Mouse (Mus musculus): ENCODE data around the gene Izumo2. TPM values are rescaled to one million over a fixed set of nuclear protein-coding genes. Genes with fewer than 3 reads are reported as not detected.

The Izumo2 gene
- not detected in 2 replicates for total RNA-seq (2014; fragmentation: Nextera tagmentation)
- not detected in 2 replicates for total RNA-seq (2017)

DNA sequence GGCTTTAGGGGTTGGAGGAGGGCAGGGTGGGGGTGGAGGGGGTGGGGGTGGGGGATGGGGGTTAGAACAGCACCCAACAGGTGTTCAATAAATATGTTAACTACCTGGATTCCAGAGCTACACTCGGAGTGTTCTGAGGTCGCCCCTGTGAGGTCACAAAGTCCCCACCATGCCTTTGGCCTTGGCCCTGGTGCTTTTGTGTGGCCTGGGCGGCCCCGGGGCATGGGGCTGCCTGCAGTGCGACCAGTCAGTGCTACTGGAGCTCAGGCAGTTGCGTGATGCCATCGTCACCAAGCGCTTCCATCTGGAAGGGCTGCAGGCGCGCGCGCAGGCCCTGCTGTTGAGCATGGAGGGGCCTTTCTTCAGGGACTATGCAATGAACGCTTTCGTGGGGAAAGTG is at the start of gene Izumo2:
Izumo2 (plus strand) TSS at position 169 of the 400 bp plus-strand sequence.
- no peak for ATAC-seq (replicated peaks; ENCODE audit: poor library complexity, severe bottlenecking)

DNA sequence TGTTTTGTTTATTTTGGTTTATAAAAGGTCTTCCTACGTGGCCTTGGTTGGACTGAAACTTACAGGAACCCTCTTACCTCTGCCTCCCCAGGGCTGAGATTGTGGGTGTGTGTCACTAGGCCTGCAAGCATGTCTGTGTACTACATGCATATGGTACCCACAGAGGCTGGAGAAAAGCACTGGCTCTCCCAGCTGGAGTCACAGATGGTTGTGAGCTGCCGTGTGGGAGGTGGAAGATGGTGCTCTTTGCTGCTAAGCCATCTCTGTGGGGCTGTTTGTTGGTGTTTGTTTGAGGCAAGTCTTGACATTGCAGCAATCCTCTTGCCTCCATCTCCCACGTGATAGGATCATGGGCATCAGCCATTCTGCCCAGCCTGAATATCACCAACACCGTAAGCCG is 47.3 kb upstream of the Izumo2 start:
- no peak for ATAC-seq (replicated peaks; ENCODE audit: poor library complexity, severe bottlenecking)

DNA sequence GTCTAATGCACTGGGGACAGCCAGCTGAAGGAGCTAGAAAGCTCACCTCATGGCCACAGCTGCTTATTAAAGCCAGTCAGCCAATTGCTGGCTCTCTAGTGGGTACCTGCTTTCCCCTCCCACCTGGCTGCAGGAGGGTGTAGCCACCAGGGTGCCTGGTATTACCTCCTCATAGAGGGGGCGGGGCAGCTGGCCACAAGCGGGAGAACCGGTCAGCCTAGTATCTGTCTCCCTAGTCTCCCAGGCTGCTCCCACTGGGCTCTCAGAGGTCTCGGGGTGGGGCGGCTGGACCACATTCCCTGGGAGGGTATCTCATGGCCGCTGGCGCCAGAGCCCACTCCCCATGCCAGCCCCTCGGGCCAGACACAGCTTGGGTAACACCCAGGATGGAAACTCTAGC is 46.4 kb upstream of the Izumo2 start:
- no peak for ATAC-seq (replicated peaks; ENCODE audit: poor library complexity, severe bottlenecking)

DNA sequence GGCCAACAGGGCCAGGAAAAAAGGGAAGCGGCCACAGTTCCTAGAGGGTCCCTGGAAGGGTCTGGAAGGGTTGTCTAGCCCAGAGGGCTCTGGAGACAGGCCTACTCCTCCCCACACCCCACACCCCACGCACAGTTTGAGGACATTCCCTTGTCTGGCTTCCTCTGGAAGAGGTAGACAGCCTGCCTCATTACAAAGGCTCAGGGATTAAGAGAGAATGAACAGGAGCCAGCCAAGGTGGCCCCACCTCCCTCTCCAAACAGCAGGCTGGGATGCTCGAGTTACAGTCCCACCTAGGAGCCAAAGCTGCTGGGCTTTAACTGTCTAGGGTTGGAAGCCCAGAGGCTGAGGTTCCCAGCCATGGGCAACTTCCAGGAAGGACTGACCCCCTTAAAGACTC is 46.0 kb upstream of the Izumo2 start:
- ATAC-seq (replicated peaks; ENCODE audit: poor library complexity, severe bottlenecking) = no peak

DNA sequence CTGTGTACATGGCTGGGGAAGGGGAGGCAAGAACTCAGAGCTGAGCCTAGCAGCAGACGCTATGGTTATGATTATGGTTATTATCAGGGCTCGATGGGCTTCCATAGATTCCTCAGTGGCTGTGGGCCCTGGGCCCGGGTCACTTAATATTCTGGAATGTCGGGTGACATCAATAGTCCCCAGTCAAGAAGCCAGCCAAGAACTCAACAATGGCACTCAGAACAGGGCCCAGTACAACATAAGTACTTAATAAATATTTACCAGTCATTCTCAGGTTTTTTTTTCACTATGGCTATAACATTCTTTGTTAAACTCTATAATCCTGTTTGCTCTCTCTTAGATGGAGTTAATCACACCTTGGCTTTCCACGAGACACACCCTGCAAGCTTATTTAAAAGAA is 45.0 kb upstream of the Izumo2 start:
- ATAC-seq (replicated peaks; ENCODE audit: poor library complexity, severe bottlenecking) = no peak

DNA sequence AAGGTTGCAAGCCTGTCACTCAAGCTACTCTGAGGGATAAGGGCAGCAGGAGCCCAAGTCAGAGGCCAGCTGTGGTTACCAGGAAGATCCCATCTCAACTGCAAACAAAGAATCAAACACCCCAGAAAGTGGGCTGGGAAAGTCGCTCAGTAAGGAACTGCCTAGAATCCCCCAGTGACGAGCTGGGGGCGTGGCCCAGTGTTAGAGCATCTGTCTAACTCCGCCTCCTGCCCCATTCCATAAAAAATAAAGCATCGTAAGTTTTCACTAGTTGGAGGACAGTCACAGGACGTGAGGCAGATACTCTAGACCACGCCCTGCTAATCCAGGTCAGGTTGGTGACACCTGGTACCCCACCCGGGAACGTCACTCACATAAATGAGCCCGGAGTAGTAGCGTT is 43.8 kb upstream of the Izumo2 start:
- no peak for ATAC-seq (replicated peaks; ENCODE audit: poor library complexity, severe bottlenecking)

DNA sequence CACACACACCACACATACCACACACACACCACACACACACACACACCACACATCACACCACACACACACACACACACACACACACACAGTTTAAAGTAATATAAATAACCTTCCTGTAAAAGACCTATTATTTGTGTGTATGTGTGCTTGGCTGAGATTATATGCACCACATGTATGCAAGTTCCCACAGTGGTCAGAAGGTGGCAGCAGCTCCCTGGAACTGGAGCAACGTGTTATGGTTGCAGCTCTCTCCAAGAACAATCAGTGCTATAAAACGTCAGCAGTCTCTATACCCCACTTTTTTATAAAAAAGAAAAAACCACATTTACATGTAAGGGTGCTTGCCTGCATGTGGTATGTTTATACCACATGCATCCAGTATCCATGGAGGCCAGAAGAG is 42.1 kb upstream of the Izumo2 start:
- no peak for ATAC-seq (replicated peaks; ENCODE audit: poor library complexity, severe bottlenecking)

DNA sequence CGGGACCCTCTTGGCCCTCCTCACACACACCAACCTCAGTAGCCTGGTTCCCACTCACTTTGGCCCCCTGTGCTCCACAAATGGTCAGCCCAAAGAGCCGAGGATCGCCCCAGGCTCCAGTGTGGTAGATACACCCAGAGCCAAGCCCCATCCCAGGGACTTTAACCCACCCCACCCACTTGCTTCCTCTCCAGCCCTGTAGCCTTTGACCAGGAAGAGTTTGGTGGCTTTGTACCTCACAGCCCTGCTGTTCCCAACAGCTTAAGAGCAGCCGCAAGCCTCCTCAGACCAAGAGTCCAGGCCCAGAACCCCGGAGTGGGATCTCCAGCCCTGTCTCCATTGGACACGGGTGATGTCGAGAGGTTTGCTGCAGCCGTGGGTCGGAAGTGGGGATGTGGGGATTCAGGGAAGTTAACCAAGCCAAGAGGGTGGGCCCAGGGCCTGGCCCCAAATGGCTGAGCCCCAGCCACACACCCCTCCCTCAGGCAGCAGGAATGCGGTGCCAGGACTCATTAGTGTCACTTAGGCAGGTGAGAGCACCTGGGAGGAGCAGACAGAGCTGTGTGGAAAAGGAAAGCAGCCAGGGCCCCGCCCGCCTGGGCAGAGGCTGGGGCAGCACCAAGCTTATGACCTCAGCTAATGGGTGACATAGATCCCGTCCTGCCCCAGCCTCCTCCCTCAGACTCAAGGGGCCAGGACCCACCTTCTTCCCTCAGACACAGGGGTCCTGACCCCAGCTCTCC is 40.4 kb upstream of the Izumo2 start:
- no peak for ATAC-seq (replicated peaks; ENCODE audit: poor library complexity, severe bottlenecking)

DNA sequence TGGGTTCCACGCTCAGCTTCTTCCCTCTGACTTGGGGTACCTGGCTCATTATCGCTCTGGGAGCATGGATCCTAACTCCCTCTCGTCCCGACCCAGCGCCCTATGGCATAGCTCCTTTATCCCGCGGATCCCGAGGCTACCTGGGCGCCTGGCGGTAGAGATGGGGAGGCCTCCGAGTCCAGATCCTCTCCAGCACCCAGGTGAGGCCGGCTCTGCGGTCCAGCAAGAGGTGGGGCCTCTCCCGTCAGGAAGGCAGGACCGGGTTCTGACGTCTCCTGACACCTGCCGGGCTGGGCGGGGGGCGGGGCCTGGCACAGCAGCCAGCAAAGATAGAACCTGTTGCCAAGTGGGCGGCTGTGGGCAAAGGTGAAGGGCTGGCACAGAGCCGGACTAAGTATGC is 39.4 kb upstream of the Izumo2 start:
- ATAC-seq (replicated peaks; ENCODE audit: poor library complexity, severe bottlenecking) = no peak

DNA sequence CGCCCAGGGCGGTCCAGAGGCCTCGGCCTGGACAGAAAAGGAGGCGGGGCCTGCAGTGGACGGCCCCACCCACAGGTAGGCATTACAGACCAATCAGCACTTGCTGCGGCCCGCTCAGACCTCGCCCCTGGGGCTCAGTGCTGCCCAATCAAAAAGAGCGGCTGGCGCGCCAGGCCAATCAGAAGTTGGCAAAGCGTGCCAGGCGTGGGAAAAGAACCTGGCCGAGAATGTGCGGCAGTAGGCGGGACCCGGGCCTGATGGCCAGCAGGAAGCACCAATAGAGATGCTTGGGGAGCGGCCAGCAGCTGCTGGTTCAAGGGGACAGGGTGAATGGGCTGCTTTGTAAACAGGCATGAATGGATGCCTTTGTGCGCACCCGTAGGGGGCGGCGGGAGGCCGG is 37.7 kb upstream of the Izumo2 start, which contains the start of gene Myh14:
Myh14 (minus strand) TSS at position 41 of the 400 bp plus-strand sequence.
- peak; percentile 88 for ATAC-seq (replicated peaks; ENCODE audit: poor library complexity, severe bottlenecking)

DNA sequence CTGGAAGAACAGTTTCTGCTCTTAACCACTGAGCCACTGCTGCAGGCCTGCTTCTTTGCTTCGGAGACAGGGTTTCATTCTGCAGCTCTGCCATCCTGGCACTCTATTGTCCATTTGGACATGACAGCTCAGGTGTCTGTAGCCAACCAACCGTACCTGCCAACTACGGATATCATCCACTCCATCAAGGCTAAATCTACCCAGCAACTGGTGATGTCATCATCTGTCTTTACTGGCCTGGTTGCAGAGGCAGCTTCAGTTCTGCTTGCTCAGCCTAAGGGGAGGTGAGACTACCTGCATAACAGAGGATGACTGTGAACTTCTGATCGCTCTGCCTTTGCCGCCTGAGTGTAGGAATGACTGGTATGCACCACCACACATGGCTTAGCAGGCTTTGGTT is 36.3 kb upstream of the Izumo2 start:
- no peak for ATAC-seq (replicated peaks; ENCODE audit: poor library complexity, severe bottlenecking)

DNA sequence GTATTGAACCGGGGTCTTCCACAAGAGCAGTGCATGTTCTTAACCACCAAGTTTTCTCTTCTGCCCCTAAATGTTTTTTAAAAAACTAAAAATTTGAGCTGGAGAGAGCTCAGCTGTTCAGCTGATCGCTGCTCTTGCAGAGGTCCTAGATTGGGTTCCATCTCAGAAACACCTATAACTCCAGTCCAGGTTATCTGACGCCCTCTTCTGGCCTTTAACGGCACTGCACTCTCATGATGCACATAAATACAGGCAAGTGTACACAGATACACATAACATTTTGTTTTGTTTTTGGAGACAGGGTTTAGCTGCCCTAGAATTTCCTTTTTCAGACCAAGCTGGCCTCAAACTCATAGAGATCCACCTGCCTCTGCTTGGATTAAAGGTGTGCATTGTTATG is 34.0 kb upstream of the Izumo2 start:
- no peak for ATAC-seq (replicated peaks; ENCODE audit: poor library complexity, severe bottlenecking)

DNA sequence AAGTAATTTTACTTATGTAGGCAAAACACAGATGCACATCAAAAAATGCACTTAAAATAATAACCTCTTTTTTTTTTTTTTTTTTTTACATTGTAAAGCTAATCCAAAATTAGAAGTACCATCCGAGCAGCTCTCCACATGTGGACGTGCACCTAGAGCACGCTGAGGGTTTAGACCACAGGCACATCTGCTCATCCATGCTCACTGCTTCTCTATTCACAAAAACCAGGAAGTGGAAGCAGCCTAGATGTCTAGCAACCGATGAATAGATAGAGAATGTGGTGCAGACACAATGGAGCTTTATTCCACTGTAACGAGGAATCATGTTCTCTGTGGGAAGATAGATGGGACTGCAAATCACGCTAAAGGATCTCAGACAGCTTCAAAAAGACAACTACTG is 33.4 kb upstream of the Izumo2 start:
- ATAC-seq (replicated peaks; ENCODE audit: poor library complexity, severe bottlenecking) = peak; percentile 33; the same call in 1 of the 2 replicates

DNA sequence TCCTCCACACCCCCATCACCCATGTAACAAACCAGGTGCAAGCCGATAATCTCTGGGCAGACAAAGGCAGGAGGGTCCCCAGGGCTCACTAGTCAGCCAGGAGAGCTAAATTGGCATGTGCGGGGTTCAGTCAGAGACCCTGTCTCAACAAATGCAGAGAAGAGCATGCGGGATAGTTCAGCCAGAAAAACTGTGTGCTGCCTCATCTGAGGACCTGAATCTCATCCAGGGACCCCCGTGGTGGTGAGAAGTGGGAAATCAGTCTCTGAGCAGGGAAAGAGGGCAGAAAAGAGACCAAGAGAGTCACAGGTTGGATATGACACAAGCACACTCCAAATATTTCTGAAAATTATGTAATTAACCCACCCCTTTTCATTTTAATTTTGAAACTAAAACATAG is 32.4 kb upstream of the Izumo2 start:
- ATAC-seq (replicated peaks; ENCODE audit: poor library complexity, severe bottlenecking) = no peak

DNA sequence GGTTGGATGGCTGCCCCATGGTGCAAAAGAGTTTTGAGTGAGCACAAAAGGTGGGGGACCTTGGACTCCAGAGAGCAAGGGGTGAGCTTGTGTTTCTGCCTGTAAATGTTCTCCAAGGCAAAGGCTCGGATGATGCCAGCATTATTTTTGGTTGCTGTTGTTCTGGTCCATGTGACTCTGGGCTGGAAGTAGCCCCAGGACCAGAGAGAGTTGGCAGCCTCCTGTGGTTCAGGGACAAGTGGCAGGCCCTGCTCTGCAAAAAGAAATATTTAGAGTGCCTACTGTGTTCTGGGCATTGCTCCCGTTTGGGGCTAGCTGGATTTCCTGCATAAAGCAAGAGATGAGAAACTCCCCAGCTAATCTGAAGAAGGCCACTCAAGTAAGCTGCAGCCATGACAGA is 31.9 kb upstream of the Izumo2 start:
- ATAC-seq (replicated peaks; ENCODE audit: poor library complexity, severe bottlenecking) = no peak

DNA sequence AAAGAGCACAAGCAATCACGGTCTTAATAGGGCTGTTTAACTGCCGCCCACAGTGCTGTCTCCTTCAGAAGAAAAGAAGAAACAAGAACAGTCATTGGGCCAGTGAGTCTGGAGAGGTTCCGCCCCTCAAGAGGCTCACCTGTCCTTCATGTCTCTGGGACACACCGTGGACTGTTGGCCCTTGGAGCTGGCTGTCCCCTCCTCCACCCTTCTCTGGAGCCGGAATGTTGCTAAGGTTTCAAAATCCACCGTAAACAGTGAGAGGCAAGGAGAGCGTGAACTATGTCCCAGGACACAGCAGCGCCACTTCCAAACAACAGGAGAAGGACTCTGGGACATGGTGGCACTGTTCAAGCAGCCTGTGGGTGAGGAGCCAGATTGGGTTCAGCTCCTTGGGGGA is 24.9 kb upstream of the Izumo2 start:
- no peak for ATAC-seq (replicated peaks; ENCODE audit: poor library complexity, severe bottlenecking)

DNA sequence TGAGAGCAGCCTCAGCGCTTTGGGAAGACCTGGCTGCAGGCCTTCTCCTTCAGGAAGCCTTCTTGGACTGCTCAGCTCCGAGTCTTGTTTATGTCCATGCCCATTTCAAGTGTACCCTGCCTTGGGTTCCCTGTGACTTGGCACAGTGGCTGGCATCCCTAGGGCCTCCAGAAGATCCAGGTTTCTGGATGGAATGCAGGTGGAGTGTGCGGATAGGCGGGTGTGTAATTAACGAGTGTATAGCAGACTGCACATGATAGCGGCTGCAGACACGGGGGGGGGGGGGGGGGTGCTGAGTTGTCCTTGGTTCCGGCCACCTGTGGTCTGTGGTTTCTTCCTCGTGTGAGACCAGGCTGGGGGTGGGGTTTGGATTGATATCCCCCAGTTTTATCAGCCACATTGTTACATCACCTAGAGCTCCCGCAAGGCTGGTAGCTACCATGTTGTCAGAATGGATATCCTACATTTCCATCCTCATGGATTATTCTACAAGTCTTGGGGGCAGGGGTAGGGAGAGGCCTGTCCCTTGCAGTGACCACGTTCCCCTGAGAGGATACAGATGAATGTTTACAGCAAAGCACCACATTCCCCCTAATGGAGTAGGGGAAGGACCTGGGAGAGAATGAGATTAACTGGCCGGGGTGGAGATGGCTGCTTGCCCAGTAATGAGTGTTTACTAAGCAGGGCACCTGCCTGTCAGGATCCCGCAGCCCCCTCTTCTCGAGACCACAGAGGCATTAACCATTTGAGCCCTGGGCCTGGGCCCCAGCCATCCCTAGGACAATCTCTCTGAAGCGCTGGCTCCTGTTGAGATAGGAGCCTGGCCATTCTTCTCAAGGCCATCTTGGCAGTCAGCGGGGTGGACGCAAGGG is 22.8 kb upstream of the Izumo2 start:
- ATAC-seq (replicated peaks; ENCODE audit: poor library complexity, severe bottlenecking) = peak; percentile 69

DNA sequence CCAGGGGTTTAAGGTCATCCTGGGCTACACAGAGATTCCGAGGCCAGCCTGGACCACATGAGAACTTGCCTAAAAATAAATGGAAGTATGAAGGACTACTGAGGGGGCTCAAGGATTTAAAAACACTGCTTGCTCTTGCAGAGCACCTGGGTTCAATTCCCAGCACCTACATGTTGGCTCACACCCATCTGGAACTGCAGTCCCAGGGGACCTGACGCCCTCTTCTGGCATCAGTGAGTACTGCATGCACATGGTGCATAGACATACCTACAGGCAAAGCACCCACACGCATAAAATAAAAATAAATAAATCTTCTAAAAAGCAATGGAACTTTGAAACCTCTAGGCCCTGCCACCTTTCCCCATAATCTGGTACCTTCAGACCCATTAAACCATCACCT is 19.7 kb upstream of the Izumo2 start:
- no peak for ATAC-seq (replicated peaks; ENCODE audit: poor library complexity, severe bottlenecking)

DNA sequence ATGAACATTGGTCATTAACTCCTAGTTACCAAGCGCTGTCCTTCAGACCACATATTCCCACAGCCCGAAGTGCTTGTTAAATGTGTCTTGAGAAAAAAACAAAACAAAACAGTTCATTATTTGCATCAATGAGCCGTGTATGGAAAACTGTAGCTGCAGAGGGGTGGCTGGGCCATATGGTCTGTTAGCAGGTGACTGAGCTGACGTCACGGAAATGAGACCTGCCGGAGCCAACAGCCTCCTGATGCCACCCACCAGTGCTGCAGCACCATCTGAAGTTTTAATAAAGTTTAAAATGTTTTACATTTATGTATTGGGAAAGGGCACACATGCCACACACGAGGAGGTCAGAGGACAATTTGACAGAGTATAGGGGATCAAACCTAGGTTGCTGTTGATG is 19.2 kb upstream of the Izumo2 start:
- ATAC-seq (replicated peaks; ENCODE audit: poor library complexity, severe bottlenecking) = no peak

DNA sequence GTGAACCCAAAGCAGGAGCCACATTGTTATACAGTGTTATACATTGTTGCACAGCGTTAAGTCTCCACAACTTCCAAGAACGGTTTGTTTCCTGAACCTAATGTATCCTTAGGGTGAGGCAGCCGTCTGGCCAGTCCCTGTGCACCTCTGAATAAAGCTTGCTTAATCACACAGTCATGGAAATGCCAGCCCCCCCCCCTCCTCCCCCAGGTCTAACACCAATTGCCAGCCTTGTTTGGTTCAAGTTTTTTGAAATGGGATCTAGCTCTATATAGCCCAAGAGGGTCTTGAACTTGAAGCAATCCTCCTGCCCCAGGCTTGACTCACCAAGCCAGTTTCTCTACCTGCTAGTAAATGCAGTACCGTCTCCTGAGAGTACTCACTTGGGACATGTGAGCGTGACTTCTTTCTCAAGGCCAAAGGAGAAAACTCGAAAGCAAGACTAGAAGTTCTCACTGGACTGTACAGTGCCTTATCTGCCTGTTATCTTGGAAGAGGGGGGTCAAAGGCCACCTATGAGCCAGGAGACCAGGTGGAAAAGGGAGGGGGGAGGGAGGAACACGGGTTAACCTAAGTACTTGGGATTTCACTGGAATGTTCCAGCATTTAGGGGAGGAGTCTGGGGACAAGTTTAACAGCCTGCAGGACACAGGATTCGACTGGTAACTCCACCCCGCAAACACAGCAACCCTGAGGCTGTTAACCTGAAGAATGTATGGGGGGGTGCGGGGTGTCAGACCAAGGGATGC is 14.9 kb upstream of the Izumo2 start:
- no peak for ATAC-seq (replicated peaks; ENCODE audit: poor library complexity, severe bottlenecking)

DNA sequence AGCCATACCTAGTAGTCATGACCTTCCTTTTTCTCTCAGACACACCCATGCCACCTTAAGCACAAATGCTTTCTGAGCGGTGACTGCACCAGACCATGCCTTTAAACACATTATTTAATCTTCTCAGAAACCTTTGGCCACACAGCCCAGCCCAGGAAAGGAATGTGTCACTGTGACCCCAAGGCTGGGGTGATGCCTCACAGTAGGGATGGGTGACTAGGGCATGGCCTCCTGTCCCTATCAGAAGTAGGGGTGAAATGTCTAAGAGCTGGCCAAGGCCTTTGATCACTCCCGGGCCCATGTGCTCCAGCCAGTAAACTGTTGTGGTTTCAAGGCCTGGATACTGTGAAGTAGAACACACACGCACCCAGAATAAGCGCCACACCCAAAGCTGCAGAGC is 13.3 kb upstream of the Izumo2 start:
- ATAC-seq (replicated peaks; ENCODE audit: poor library complexity, severe bottlenecking) = no peak

Measured in granulocyte monocyte progenitor cell, adult 5-6 weeks (primary cell).